Mouse (Mus musculus) retina, postnatal 1 day (tissue): ENCODE measurements around the gene Slbp.
A peak's percentile ranks its signal among the peaks of the same experiment; 100 is the strongest.

Source experiments
- DNase-seq: peaks from one replicate; pipeline ENCODE4 v3.0.0-alpha.2; 2012

The Slbp gene

DNA sequence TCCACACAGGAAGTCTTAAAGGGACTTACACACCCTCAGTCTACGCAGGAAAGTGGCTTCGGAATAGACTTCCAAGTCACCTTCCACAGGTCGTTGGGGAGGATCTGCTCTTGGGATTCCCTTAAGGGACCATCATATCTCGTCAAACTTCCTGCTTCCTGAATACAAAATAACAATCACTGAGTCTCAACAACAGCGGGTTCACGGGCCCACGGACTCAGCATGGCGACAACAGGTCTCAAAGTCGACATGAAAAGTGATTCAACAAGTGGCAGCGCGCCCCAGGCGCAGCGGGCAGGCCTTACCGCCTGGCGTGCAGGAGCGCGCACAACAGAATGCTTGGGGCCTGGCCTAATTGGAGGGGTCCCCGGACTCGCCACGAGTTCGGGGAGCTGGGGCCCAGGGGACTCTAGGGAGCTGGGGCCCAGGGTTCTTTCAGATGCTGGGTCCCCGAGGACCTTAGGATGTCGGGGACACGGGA lies 23.5 kb downstream of the Slbp start:
- no peak for DNase-seq

DNA sequence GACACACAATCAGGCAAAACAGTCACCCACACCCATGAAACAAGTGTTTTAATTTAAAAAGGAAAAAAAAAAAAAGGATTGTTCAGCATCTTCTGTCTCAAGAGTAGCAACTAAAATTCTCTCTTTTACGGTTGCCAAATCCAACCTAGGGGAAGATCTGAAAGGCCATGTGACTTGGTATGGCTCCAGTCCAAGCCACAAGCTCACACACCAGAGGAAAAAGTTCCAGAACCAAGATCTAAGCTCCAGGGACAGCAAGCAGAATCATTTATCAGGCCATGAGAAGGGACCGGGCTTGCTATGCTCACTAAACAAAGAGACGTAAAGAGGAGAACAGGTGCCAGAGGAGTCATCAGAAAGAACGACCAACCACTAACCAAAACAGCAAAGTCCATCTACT lies 24.4 kb downstream of the Slbp start:
- DNase-seq: no peak

DNA sequence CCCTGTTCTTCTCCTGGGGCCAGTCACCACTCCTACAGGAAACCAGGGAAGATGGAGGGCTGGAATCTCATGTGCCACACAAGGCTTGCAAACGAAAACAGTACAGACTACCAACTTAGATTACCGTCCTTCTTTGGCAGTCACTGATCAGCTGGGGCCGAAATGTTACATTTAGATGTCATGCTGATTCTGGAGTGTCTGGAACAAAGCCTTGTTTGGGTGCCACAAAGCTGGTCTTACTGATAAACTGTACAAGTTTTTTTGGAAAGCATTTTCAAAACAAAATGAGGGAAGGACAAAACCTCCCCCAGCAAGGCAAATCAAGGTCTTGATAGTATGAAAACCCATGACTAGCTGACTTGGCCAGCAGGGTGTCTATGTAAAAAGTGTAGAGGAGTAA lies 28.6 kb downstream of the Slbp start:
- no peak for DNase-seq

DNA sequence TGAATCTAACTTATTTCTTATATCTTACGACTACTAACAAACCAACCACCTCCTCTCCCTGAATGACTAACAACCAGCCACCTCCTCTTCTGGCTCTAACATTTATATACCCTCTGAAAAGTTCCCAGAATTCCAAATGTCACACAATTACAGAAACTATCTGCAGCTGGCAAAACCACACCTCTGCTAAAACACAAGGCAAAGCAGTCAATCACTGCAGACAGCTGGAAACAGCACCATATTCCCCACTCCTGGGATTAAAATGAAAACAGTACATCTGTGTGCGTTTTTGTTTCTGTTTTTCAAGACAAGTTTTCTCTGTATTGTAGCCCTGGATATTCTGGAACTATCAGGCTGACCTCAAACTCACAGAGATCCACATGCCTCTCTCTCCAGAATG lies 29.7 kb downstream of the Slbp start:
- no peak for DNase-seq

DNA sequence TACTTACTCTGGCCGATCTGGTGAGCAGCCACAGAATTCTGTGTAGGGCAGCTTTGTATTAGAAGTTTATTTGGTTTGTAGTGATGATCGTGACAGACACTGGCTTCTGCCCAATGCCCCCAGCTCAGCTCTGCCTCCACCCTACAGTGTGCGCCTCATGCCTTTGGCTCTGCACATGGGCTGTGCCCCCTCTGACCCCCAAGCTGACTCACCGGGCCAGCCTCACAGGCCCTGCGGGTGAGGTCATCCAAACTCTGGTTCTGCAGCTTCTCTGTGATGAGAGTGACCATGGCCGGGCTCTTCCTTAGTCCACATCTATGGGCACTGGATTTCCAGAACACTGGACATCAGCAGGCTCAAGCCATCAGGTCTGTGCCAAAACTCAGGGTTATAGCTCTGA lies 38.0 kb downstream of the Slbp start:
- no peak for DNase-seq

DNA sequence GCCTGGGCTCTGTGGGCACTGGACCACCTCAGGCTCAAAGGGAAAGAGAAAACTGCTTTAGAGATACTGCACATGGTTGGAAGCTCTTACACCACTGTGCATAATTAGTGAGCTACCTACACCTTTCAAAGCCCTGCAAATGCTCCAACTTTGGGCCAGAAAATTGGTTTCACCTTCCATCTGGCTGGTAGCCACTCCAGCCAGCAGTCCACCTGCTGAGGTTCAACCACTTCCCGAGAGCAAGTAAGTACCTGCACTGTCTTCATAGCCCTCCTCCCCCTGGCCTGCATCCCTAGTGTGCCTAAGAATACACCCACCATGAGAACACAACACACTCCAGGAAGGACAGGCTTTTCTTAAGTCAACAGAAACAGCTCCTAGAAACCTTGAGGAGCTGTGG lies 40.6 kb downstream of the Slbp start:
- DNase-seq: no peak

DNA sequence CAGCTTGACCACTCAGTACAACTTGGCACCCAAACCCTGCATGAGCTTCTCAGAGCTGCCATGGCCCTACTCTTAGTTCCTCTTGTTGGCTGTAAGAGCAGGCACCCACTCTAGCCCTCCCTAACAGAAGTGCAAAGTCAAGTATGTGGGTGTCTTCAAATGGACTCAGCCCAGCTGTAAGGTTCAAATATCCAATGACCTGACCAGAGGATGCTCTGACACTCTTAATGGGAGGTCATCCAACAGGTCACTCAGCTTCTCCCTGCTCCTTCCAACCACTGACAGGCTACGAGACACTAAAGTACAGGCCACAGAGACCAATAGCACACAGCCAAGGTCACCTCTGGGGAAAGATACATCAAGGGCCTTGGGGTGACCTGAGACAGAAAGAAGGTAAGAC lies 43.1 kb downstream of the Slbp start:
- no peak for DNase-seq

DNA sequence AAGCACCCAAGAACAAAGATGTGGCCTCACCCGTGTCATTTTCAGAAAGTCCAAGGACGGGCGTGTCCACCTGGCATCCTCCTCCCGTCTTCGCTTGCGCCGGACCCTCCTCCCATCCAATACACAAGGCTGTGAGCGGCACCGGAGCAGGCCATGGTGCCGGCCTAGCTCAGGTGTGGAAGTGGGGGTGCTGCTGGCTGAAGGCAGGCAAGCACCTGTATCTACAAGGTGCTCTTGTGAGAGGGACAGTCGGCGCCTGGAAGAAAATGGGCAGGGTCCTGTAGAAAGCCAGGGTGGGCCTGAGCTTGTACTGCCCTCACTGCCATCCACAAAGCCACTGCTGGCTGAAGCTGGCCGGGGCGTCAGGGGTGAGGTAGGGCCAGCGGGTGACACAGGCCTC lies 44.9 kb downstream of the Slbp start:
- no peak for DNase-seq

DNA sequence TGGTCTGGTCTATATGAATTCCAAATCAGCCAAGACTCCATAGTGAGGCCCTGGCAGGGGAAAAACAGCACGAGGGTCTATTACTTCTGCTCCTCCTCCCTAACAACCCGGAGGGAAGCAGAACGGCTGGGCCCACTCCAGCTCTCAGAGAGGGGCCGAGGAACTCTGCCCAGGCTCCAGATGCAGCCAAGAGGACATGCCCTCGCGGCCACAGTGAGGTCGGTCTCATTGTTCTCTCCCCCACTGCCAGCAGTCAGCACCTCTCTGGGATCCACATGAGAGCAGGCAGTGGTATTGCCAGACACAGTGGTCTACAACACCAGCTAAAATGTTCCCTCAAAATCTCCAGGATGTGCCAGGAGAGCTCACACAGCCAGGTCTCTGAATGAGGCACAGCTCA lies 45.7 kb downstream of the Slbp start:
- DNase-seq: no peak

DNA sequence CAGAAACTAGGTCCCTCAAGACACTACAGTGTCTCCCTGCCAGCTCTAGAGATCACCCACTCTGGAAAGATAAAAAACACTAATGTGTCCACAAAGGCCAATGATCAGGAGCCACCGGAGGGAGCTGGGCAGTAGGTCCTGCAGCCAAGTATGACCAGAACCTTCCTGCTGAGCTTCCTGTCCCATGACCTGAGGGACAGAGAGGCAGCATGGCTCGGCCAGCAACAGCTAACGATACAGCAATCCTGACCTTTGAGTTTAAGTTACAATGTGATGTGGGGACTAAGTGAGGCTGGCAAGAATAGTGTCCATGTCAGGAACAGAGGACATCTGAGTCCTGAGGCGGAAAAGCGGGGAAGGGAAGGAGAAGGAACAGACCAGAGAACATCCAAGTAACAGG lies 47.1 kb downstream of the Slbp start:
- DNase-seq: no peak

DNA sequence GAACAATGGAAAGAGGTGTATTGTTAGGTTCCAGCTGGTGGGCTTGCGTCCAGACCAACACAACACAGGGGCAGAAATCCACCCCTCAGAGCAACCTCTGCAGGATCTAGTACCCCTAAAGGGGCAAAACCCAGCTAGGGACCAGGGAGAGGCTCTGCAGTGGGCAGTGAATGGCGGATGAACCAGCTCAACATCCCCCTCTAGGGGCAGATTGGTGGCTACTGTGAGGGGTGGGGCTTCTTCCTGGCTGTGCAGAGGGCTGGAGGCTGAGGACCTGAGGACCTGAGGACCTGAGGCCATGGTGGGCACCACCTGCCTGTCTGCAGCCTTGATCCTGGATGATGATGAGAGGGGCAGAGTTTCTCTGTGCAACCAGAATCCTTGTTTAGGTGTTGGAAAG lies 58.8 kb downstream of the Slbp start:
- DNase-seq: peak; percentile 50

DNA sequence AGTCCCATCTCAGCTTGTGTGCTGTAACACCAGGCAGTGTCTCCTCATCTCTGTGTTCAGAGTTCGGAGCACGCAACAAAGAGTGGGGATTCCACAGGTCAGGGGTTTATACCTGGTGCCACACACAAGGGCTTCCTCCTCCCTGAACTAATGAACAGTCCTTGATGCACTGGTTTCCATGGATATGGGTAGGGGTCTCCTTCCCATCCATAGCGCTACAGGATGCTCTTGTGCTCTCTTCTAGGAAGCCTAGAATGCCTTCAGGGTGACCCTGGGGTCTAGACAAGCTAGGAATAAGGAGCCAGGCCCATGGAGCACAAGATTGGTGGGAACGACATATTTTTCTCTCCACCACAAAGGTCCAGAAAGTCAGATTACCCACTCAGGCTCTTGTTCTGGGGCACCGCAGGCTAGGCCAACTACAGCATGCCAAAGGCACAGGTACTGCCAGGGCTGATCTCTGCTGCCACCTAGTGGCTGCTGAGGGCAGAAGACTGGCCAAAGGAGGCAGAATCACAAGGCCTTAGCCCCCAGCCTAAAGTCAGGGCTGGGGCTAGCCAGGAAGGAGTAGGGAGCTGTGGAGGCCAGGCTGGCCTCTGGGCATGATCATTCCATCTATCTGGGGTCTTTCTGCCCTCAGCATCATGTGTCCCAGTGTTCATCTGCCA lies 63.0 kb downstream of the Slbp start:
- DNase-seq: peak; percentile 83

DNA sequence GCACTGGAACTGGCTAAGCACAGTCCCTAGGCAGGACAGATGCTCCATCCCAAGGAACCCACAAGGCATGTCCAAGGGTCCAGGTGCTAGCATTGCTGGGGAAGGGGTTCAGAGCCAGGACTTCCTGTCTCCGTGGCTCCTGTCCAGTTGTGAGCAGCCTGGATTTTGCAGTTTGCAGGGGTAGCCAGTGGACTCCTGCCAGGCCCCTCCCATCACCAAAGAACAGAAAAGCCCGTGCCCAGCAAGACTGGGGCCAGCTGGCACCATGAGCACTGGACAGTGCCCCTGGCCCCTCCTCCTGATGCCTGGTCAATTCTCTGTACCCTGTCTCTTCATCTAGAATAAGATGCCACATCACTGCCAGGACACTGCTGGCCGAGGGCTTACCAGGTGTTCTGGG lies 64.3 kb downstream of the Slbp start:
- no peak for DNase-seq

DNA sequence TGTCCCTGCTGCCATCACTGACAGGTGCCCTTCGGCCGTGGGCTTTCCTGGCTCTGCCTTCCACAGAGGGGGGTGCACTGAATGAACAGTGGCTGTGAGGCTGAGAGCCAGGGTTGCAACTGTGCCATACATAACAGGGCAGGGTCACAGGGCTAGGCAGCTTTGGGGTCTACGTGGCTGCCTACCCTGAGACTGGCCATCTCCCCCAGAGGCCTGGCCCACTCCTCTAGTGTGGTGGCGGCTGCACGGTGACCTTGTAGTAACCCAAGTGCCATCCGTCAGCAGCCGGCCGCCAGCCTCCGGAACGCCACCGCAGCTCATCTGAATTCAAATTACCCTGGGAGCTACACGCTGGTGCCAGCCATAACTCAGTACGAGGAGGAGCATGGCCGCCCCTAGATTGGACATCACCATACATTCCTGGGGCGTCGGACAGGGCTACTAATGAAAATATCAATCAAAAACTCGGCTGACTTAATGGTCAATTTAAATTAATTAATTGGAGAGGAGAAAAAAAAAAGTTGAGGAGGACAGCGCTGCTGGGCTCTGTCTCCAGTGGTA lies 64.8 kb downstream of the Slbp start:
- DNase-seq: no peak
